Mouse (Mus musculus): Measurements from ENCODE around the gene Ctcfl. TPM values are rescaled to one million over a fixed set of nuclear protein-coding genes. Genes with fewer than 3 reads are reported as not detected.

Ctcfl gene
- total and polyA plus RNA-seq, 3 experiments = 0.13 TPM; not detected in 2

DNA sequence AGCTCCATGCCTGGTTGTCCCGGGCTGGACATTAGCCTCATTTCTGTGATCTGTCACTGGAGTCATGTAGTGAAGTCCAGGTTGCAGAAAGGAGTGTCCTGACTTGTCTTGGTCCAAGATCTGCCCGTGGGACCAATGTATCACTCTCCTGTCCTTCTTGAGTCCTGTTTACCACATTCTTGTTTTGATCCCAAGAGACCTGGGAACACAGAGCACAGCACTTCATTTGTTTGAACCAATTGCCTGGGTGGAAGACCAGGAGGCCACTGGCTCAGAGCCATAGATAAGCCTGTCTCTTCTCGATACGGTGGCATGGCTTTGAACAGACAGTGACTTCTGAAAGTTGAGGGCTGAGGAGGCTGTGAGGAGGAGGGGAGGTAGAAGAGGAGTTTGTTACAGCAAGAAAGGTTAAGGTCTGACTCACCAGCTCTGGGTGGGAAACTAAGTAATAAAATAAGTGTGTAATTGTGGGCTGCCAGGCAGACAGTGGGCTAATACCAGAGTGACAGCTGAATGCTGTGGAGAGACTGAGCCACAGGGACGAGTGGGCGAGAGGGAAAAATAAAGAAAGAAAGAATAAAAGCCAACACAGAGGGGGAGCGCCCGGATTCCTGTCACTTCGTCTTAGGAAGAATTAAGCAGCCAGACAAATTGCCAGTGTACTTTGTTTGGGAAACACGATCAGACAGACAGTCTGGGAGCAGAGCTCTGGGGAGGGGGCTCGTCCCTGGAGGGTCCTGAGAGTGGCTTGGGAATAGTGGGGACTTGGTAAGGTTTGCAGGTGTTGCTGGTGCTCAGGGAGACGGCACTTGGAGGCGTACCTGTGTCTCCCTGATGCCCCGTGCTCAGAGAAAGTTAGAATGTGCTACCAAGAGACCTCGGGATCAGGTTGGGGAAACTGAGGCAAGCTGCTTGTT lies 19.3 kb upstream of the Ctcfl start:
- no peaks in the 10 kb centered on the region for H3K27me3 ChIP-seq (ENCODE audit: control insufficient read depth in 1 of 2, insufficient read depth in 2 of 2, low read length in 2 of 2)
- H3K4me3 ChIP-seq (ENCODE audit: control insufficient read depth in 1 of 2, insufficient read depth in 1 of 2, low read depth in 2 of 2, low read length in 2 of 2) = no peak overlapping the region
- TF ChIP-seq SIN3A (IDR thresholded peaks at IDR 0.05; ENCODE audit: low read length) = no peak
- no peak for TF ChIP-seq TCF12 (IDR thresholded peaks at IDR 0.05; ENCODE audit: low read depth, low read length)
- TF ChIP-seq ETS1 (IDR thresholded peaks at IDR 0.05; ENCODE audit: low read depth, low read length) = no peak
- TF ChIP-seq MYC (IDR thresholded peaks at IDR 0.05; ENCODE audit: low read depth, low read length) = no peak
- H3K36me3 ChIP-seq (ENCODE audit: control insufficient read depth in 1 of 2, insufficient read depth in 2 of 2, low read length in 2 of 2) = no peaks in the 10 kb centered on the region
- no peak for DNase-seq (ENCODE audit: low read depth, low spot score)
- no peaks in the 10 kb centered on the region for H3K4me1 ChIP-seq (ENCODE audit: control insufficient read depth in 1 of 2, insufficient read depth in 2 of 2, low read length in 2 of 2)
- no peak overlapping the region for H3K27ac ChIP-seq (ENCODE audit: control insufficient read depth, low read depth, low read length)
- H3K9me3 ChIP-seq (replicated peaks; ENCODE audit: insufficient read depth, low read length) = no peaks in the 10 kb centered on the region
- H3K9ac ChIP-seq (ENCODE audit: control insufficient read depth, low read depth, low read length, poor library complexity, severe bottlenecking) = no peak overlapping the region
- no peaks in the 10 kb centered on the region for H3K79me2 ChIP-seq (ENCODE audit: control insufficient read depth, insufficient read depth, low read length, poor library complexity)

- DNase-seq (ENCODE audit: low read depth, low spot score) = no peak
- Histone ChIP-seq H3K4me1 (ENCODE audit: control insufficient read depth in 1 of 2, insufficient read depth in 2 of 2, low read length in 2 of 2) (no peaks in the 10 kb centered on the region), H3K27ac (ENCODE audit: control insufficient read depth, low read depth, low read length) (no peak overlapping the region), H3K79me2 (ENCODE audit: control insufficient read depth, insufficient read depth, low read length, poor library complexity) (no peaks in the 10 kb centered on the region), H3K9me3 (replicated peaks; ENCODE audit: insufficient read depth, low read length) (no peaks in the 10 kb centered on the region), H3K27me3 (ENCODE audit: control insufficient read depth in 1 of 2, insufficient read depth in 2 of 2, low read length in 2 of 2) (no peaks in the 10 kb centered on the region), H3K4me3 (ENCODE audit: control insufficient read depth in 1 of 2, insufficient read depth in 1 of 2, low read depth in 2 of 2, low read length in 2 of 2) (no peak overlapping the region), H3K36me3 (ENCODE audit: control insufficient read depth in 1 of 2, insufficient read depth in 2 of 2, low read length in 2 of 2) (no peaks in the 10 kb centered on the region), H3K9ac (ENCODE audit: control insufficient read depth, low read depth, low read length, poor library complexity, severe bottlenecking) (no peak overlapping the region)
- TF ChIP-seq ZMIZ1 (IDR thresholded peaks at IDR 0.05; ENCODE audit: low read depth, low read length) (no peak), ZC3H11A (IDR thresholded peaks at IDR 0.05; ENCODE audit: low read depth, low read length) (no peak)
These were observed 15.4 kb upstream of the Ctcfl start for GRCm38 (mm10) chr2:173134695-173135094.

GRCm38 (mm10) chr2:173132794-173133300 lies 13.5 kb upstream of the Ctcfl start:
- H3K27me3 ChIP-seq (ENCODE audit: control insufficient read depth in 1 of 2, insufficient read depth in 2 of 2, low read length in 2 of 2) = no peaks in the 10 kb centered on the region
- no peaks in the 10 kb centered on the region for H3K36me3 ChIP-seq (ENCODE audit: control insufficient read depth in 1 of 2, insufficient read depth in 2 of 2, low read length in 2 of 2)
- no peak overlapping the region for H3K9ac ChIP-seq (ENCODE audit: control insufficient read depth, low read depth, low read length, poor library complexity, severe bottlenecking)
- H3K4me3 ChIP-seq (ENCODE audit: control insufficient read depth in 1 of 2, insufficient read depth in 1 of 2, low read depth in 2 of 2, low read length in 2 of 2) = no peak overlapping the region
- no peaks in the 10 kb centered on the region for H3K79me2 ChIP-seq (ENCODE audit: control insufficient read depth, insufficient read depth, low read length, poor library complexity)
- no peaks in the 10 kb centered on the region for H3K9me3 ChIP-seq (replicated peaks; ENCODE audit: insufficient read depth, low read length)
- H3K27ac ChIP-seq (ENCODE audit: control insufficient read depth, low read depth, low read length) = no peak overlapping the region
- no peaks in the 10 kb centered on the region for H3K4me1 ChIP-seq (ENCODE audit: control insufficient read depth in 1 of 2, insufficient read depth in 2 of 2, low read length in 2 of 2)
- no peak for DNase-seq (ENCODE audit: low read depth, low spot score)
- TF ChIP-seq MYC (IDR thresholded peaks at IDR 0.05; ENCODE audit: low read depth, low read length) (no peak), KAT2A (conservative IDR thresholded peaks at IDR 0.05; ENCODE audit: low read depth, low read length) (no peak), USF2 (IDR thresholded peaks at IDR 0.05; ENCODE audit: borderline replicate concordance in 1 of 2, insufficient read depth in 1 of 2, low read depth in 1 of 2, low read length in 2 of 2) (no peak), NRF1 (IDR thresholded peaks at IDR 0.05; ENCODE audit: insufficient read depth, low read depth, low read length, poor library complexity, severe bottlenecking) (no peak), UBTF (IDR thresholded peaks at IDR 0.05; ENCODE audit: borderline replicate concordance, insufficient read depth, low read depth, low read length) (no peak), USF1 (IDR thresholded peaks at IDR 0.05; ENCODE audit: low read depth, low read length) (no peak), HCFC1 (IDR thresholded peaks at IDR 0.05; ENCODE audit: low read depth, low read length) (no peak), RCOR1 (IDR thresholded peaks at IDR 0.05; ENCODE audit: low read depth, low read length) (no peak), POLR2A (IDR thresholded peaks at IDR 0.05; ENCODE audit: control insufficient read depth in 1 of 2, insufficient read depth in 1 of 2, low read depth in 1 of 2, low read length in 2 of 2, poor library complexity in 1 of 2) (no peak), POLR2AphosphoS2 (IDR thresholded peaks at IDR 0.05; ENCODE audit: low read length) (no peak)

All from MEL (cell line).